Mouse (Mus musculus) heart, postnatal 14 days (tissue): ENCODE results near the gene S100a1. TPM values are rescaled to one million over a fixed set of nuclear protein-coding genes. Genes with fewer than 3 reads are reported as not detected.

Experiments used
- DNase-seq, 2 experiments: peaks; one replicate each; pipeline ENCODE4 v3.0.0; 2021 to 2022
- intact Hi-C: fragments of 180-260 bp; cut with DNase I; formaldehyde crosslinking; loops from one replicate; pipeline ENCODE4 v1.15.1; 2025
- long read RNA-seq, 2 experiments: library from polyadenylated mRNA; stranded (forward); transcript quantifications; one replicate each; pipeline ENCODE4 v2.0.0; 2021
- total RNA-seq, 2 experiments: library from RNA; stranded (reverse); gene quantifications; 2 replicates each; pipeline ENCODE4 v1.2.3; 2021

Gene S100a1
- total RNA-seq: 100 to 1,000 TPM; 516 to 570 TPM
- long read RNA-seq, experiment 1, transcript S100a1-201 (3 exons, 677 nt): major isoform, 430 of 448 reads
- long read RNA-seq, experiment 1, partial matches to known transcripts: 12 of 448 reads
- long read RNA-seq, experiment 1, other reads (novel, unspliced or antisense): 2 of 448 reads
- long read RNA-seq, experiment 2, transcript S100a1-201 (3 exons, 677 nt): major isoform, 378 of 393 reads
- long read RNA-seq, experiment 2, partial matches to known transcripts: 8 of 393 reads
- long read RNA-seq, experiment 2, other reads (novel, unspliced or antisense): 3 of 393 reads

DNA sequence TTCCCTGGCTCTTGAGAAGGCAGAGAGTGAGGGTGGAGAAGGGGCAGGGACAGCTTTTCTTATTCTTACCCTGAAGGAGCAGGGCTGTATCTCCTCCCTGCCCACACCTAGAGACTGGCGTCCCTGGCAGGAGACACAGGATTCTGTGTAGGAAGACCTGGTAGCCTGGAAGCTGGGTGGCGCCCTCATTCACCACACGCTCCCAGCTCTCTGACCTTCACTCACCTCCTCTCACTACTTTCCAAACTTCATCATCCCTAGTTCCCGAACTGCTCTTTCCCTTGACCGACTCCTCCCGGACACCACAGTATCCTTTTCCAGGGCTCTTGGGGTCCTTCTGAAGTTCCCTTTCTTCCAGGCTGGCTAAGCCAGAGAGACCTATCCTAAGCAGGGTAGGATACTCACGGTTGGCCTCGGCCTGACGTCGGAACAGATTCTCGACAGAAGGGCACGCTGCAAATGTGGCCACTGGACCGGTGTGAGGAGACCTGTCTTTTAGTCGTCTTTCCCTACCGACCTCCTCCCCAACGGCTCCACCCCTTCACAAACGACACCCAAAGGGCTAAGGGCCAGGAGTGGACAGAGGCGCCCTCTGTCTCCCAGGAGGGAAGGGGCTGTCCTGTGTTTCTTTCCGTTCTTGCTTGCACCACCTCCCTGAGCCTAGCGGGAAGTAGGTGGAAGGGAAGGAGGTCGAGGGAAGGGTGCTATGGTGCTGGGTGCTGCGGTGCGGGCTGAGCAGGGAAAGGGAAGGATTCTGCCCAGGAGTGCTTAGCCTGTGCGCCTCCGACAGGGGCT, at the start of gene S100a1, which contains the start of gene S100a13:
Gene S100a1, minus strand, starts transcription at position 597 of the 795 bp plus-strand sequence.
Gene S100a13, plus strand, starts transcription at position 640 of the 795 bp plus-strand sequence.
- DNase-seq: peak; percentile 75 to 80
- intact Hi-C loops: no loop called here

GRCm38 (mm10) chr3:90560008-90560628, 45.9 kb upstream of the S100a1 start, which contains the start of gene S100a3:
Gene S100a3, plus strand, starts transcription at chr3:90560578.
- intact Hi-C loops: no loop called here
- DNase-seq: no peak

DNA sequence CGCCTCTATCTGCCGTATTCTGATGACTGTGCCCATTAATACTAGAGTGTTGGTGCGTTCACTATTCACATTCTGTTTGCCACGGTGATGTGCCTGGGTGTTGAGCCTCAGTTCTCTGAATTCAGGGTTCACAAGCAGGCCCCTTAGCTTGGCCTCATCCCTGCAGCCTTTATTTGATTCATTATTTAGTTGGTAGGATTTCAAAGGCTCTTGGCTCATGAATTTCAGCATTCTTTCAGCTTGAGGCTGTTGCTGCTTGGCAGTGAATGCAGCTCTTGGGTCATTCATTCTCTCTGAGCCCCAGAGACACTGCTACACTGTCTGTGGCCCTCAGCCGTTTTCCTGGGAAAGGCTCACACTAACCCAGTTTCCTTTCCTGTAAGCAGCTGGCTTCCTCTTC, 41.8 kb upstream of the S100a1 start:
- DNase-seq: peak in 1 of 2 experiments; percentile 44
- intact Hi-C loops: no loop called here

GRCm38 (mm10) chr3:90552231-90552630, 38.0 kb upstream of the S100a1 start:
- intact Hi-C loops: no loop called here
- no peak for DNase-seq

GRCm38 (mm10) chr3:90550421-90550790, 36.2 kb upstream of the S100a1 start:
- DNase-seq: no peak
- intact Hi-C loops: no loop called here

- DNase-seq: peak in 1 of 2 experiments; percentile 45
- intact Hi-C loops: no loop called here
Measured at GRCm38 (mm10) chr3:90549676-90550420, 35.7 kb upstream of the S100a1 start.

- intact Hi-C loops: loop anchor here (5.0 kb wide), 1 partner anchor 41 kb away; no protein-coding TSS in a partner anchor
- DNase-seq: peak; percentile 50 to 56
Measured at GRCm38 (mm10) chr3:90540904-90541303, 26.7 kb upstream of the S100a1 start.

- intact Hi-C loops: no loop called here
Measured at GRCm38 (mm10) chr3:90537905-90538296, 23.7 kb upstream of the S100a1 start.

GRCm38 (mm10) chr3:90537141-90537904, 23.1 kb upstream of the S100a1 start, which contains the start of gene S100a16:
Gene S100a16, plus strand, starts transcription at chr3:90537254.
- intact Hi-C loops: no loop called here
- peak; percentile 79 to 84 for DNase-seq

More at GRCm38 (mm10) chr3:90537905-90538296, 23.7 kb upstream of the S100a1 start:
- DNase-seq: no peak

DNA sequence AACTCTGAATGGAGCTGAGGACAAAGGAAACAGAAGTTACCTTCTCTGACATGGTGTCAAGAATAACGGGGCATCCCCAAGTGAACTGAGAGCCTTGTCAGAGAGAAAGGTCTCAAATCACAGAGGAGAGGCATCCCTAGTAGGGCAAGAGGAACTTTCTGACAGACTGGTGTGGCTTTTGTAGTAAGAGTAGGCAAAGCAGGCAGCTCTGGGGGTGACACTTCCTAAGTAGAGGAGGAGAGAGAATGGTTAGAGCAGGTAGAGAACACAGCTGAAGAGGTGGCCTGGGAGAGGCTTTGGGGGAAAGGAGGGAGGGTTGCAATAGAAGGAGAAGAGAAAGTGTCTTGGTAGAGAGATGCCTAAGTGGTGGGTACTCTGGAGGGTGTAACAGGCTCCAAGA, 21.3 kb upstream of the S100a1 start:
- no peak for DNase-seq
- intact Hi-C loops: no loop called here

DNA sequence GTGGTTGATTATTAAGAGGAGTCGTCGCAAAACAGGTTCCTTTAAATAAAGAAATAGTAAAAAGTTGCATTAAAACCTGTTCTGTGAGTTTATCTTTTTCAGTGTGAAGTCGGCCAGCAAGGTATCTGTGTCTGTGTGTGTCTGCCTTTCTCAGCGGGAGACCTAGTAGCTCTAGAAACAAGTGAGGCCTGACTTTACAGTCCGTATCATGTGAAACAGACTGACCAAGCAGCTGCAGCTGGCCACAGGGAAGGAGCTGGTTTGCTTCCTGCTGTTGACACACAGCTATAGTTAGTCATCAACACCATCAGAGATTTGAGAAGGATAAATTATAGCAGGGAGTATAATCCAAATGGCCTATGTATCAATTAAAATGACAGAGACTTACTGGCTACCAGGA, 17.5 kb upstream of the S100a1 start:
- intact Hi-C loops: no loop called here

GRCm38 (mm10) chr3:90527291-90527873, 13.2 kb upstream of the S100a1 start:
- intact Hi-C loops: loop anchor here (10.0 kb wide), 1 partner anchor 177 kb away; no protein-coding TSS in a partner anchor
- DNase-seq: no peak

More for the DNA sequence above, 17.5 kb upstream of the S100a1 start:
- no peak for DNase-seq

- intact Hi-C loops: loop anchor here (10.0 kb wide), 1 partner anchor 178 kb away; no protein-coding TSS in a partner anchor
- no peak for DNase-seq
Measured at GRCm38 (mm10) chr3:90526580-90526979, 12.4 kb upstream of the S100a1 start, which contains the start of gene S100a14. Gene S100a14, plus strand, starts transcription at chr3:90526856.

- DNase-seq: no peak
- intact Hi-C loops: loop anchor here (10.0 kb wide), 1 partner anchor 179 kb away; no protein-coding TSS in a partner anchor
Measured at GRCm38 (mm10) chr3:90526076-90526475, 11.9 kb upstream of the S100a1 start.

- peak; percentile 35 to 65 for DNase-seq
- intact Hi-C loops: loop anchor here (1.0 to 10.0 kb wide), 3 partner anchors 59 to 179 kb away; no protein-coding TSS in a partner anchor
Measured at GRCm38 (mm10) chr3:90525421-90525820, 11.2 kb upstream of the S100a1 start.

DNA sequence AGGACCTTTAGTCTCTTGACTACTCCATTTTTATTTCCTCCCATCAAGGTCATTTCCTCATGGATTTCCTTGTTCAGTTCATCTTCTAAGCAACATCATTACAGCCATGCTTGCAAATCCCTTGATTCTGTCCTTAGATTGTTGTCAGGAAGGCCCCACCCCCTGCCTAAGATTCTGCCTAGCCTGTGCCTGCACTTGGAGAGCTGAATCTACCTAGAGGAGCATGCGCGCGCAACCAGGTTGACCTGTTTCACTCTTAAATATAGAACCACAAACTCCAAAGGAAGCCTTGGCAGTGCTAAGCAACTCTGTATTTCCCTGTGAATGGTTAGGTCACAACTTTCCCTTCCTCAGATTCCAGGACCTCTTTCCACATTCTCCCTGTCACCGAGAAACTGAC, 3.5 kb upstream of the S100a1 start:
- no peak for DNase-seq
- intact Hi-C loops: no loop called here

DNA sequence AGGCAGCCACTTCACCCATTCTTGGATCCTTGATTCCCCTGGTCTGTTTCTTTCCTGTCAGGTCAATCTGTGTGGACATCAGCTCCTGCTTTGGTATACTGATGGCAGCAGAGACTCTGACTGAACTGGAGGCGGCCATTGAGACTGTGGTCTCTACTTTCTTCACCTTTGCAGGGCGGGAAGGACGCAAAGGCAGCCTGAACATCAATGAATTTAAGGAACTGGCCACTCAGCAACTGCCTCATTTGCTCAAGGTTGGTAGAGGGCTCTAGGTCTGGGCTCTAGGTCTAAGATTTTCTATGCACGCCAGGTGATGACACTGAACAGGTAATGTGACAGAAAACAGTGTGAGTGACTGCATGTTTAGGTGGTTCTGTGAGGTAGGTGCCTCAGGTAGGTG, 1.6 kb upstream of the S100a1 start:
- intact Hi-C loops: no loop called here
- no peak for DNase-seq

- intact Hi-C loops: no loop called here
Measured at GRCm38 (mm10) chr3:90515242-90515641, 1.1 kb upstream of the S100a1 start.

GRCm38 (mm10) chr3:90514691-90515090, 499 bp upstream of the S100a1 start:
- DNase-seq: peak; percentile 78 to 79
- intact Hi-C loops: no loop called here

More at GRCm38 (mm10) chr3:90515242-90515641, 1.1 kb upstream of the S100a1 start:
- peak; percentile 54 to 63 for DNase-seq
